Mouse (Mus musculus) central nervous system, embryonic 11.5 days (tissue): ENCODE data around the gene Olfr1012. TPM values are rescaled to one million over a fixed set of nuclear protein-coding genes. Genes with fewer than 3 reads are reported as not detected.

ENCODE experiments used
- polyA plus RNA-seq: library from polyadenylated mRNA; depleted of rRNA; stranded (reverse); fragments of >200 nt; gene quantifications from 2 replicates; pipeline ENCODE4 v1.2.3, GENCODE M21; 2012; rRNA removed

Olfr1012 gene
- not detected in 2 replicates for polyA plus RNA-seq

DNA sequence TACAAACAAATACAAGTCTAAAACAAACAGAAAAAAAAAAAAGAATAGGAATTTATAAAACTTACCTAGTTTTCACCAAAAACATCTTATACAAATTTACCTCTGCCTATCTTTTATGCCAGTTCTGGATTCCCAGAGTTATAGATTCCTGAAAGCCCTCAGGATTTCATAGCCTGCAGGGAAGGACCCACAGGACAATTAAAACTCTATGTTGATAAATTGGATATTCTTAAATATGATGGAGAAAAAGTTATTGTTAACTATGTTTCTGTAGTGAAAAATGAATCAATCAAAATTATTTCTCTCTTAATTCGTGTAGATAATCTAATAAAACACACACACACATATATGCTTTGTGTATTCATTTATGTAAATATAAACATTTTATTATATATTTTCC lies at the start of gene Olfr1012:
Gene Olfr1012 (minus strand): TSS at position 101 of the 400 bp plus-strand sequence.

DNA sequence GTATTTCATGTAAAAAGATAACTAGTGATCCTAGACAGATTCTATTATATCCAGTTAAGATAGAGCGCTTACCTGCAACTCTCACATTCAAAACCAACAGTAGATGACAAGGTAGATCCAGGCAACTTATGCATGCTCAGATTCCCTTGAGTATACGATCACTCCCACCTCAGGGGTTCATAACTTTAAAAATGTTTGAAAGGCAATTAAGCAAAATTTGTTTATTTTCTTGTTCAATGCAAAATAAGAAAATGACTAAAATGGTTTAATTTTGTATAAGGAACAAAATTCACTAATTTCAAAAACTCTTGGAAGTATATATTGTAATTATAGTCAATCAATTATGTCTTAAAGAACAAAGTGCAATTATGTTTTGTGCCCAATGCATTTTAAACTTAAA lies 39.9 kb upstream of the Olfr1012 start, which contains the start of gene Olfr1016:
Gene Olfr1016 (minus strand): TSS at position 101 of the 400 bp plus-strand sequence.

DNA sequence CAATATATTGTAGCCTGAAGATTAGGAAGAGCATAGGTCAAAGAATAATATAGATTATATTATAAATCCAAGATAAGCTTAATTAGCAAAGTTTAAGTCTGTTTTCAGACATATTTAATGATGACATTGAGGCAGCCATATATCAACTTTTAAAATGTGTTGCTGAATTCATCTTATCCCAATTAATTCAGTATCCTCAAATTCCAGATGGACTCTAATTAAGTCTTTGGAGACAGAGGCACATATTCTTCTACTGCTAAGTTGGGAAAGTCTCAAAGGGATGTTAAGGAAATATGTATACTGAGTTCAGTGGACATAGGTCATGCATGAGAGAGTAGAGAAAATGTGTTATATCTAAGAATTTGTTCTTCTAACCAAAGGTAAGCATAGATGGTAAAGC lies 19.2 kb upstream of the Olfr1012 start, which contains the start of gene Olfr1015:
Gene Olfr1015 (plus strand): TSS at position 301 of the 400 bp plus-strand sequence.

DNA sequence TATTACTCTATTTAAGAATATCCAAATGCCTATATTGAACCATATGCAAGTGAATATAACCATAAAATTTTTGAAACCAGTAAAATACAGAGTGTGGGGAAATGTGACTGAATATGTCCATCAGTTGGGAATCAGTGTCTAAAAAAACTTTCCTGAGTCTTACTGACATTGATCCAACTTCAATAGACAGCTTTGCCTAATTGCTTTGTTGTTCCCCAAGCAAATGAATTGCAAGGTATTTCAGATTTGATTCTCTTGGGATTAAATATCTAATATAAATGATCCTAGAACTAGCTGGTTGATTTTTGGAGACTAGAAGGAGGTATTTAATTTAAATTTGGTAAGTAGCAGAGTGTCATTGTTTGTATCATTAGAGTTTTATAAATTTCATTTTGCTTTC lies 9.8 kb upstream of the Olfr1012 start, which contains the start of gene Olfr1014:
Gene Olfr1014 (plus strand): TSS at position 301 of the 400 bp plus-strand sequence.

DNA sequence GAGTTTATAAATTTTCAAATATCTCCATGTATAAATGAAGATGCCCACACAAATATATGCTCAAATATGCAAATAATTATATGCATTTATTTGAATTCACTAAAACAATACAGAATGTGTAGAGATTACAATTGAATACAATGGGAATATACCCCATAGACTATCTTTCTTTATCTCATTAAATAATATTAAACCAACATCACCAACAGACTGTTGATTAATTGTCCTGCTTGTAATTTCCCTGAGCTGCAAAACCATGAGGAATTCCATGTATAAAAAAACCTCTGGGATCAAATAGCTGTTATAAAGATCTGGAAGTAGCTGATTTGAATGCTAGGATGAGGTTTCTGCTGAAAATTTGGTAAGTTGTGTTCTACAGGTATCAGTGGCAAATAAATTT lies 4.2 kb upstream of the Olfr1012 start, which contains the start of gene Olfr1013:
Gene Olfr1013 (plus strand): TSS at position 301 of the 400 bp plus-strand sequence.

DNA sequence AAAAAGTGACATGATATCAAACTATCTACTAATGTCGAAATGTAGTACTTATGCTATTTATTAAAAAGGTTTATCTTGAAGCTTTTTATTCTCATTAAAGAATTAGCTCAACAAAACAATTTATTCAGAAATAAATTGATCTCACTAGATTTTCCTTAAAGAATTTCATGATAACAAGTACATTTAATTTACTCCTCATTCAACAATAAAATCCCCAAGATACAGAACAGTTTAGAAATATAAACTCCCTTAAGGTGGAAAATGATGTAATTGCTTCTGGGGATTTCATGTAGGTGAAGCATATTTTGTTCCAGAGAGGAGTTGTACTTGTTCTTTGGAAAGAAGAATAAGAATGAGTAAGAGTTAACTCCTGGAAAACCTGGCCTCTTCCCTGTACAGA lies 47.4 kb downstream of the Olfr1012 start, which contains the start of gene Olfr1009:
Gene Olfr1009 (plus strand): TSS at position 301 of the 400 bp plus-strand sequence.

Other genes with a start within 250 kb of the Olfr1012 start
- gene 4833423E24Rik, start 243.7 kb downstream of the Olfr1012 start, polyA plus RNA-seq, result 0.04 TPM in 2 replicates
- gene Olfr996, start 183.6 kb downstream of the Olfr1012 start, polyA plus RNA-seq, result not detected in 2 replicates
- gene Olfr998, start 173.8 kb downstream of the Olfr1012 start, polyA plus RNA-seq, result not detected in 2 replicates
- not detected in 2 replicates for gene Olfr1000, start 150.9 kb downstream of the Olfr1012 start, polyA plus RNA-seq
- not detected in 2 replicates for gene Olfr1002, start 112.1 kb downstream of the Olfr1012 start, polyA plus RNA-seq
- gene Olfr154, start 98.3 kb downstream of the Olfr1012 start, polyA plus RNA-seq, result not detected in 2 replicates
- not detected in 2 replicates for gene Olfr1006, start 84.0 kb downstream of the Olfr1012 start, polyA plus RNA-seq
- not detected in 2 replicates for gene Olfr1008, start 73.3 kb downstream of the Olfr1012 start, polyA plus RNA-seq
- not detected in 2 replicates for gene Olfr1009, start 47.3 kb downstream of the Olfr1012 start, polyA plus RNA-seq
- gene Olfr1013, start 4.3 kb upstream of the Olfr1012 start, polyA plus RNA-seq, result not detected in 2 replicates
- not detected in 2 replicates for gene Olfr1014, start 9.9 kb upstream of the Olfr1012 start, polyA plus RNA-seq
- gene Olfr1015, start 19.3 kb upstream of the Olfr1012 start, polyA plus RNA-seq, result not detected in 2 replicates
- not detected in 2 replicates for gene Olfr1016, start 39.8 kb upstream of the Olfr1012 start, polyA plus RNA-seq
- not detected in 2 replicates for gene Olfr1018, start 55.7 kb upstream of the Olfr1012 start, polyA plus RNA-seq
- not detected in 2 replicates for gene Olfr1019, start 82.7 kb upstream of the Olfr1012 start, polyA plus RNA-seq
- gene Olfr1020, start 84.3 kb upstream of the Olfr1012 start, polyA plus RNA-seq, result not detected in 2 replicates
- gene Olfr1022, start 105.8 kb upstream of the Olfr1012 start, polyA plus RNA-seq, result not detected in 2 replicates
- not detected in 2 replicates for gene Olfr1023, start 122.9 kb upstream of the Olfr1012 start, polyA plus RNA-seq
- gene Olfr1024, start 142.3 kb upstream of the Olfr1012 start, polyA plus RNA-seq, result not detected in 2 replicates
- gene Olfr1025-ps1, start 152.4 kb upstream of the Olfr1012 start, polyA plus RNA-seq, result not detected in 2 replicates
- gene Olfr1026, start 158.8 kb upstream of the Olfr1012 start, polyA plus RNA-seq, result not detected in 2 replicates
- gene Olfr1028, start 187.7 kb upstream of the Olfr1012 start, polyA plus RNA-seq, result not detected in 2 replicates
- not detected in 2 replicates for gene Olfr1029, start 211.1 kb upstream of the Olfr1012 start, polyA plus RNA-seq
- gene Olfr1030, start 216.5 kb upstream of the Olfr1012 start, polyA plus RNA-seq, result not detected in 2 replicates
- gene Olfr1031, start 227.5 kb upstream of the Olfr1012 start, polyA plus RNA-seq, result not detected in 2 replicates
- not detected in 2 replicates for gene Olfr1032, start 242.8 kb upstream of the Olfr1012 start, polyA plus RNA-seq